Mouse (Mus musculus) Muller cell, postnatal 12 days (primary cell): ENCODE data around the gene Kcnt1.
"Not testable (repeated sequence)": the region's sequence is repeated elsewhere in the genome, so short reads cannot be mapped to it uniquely, and the experiment has no call there.

ENCODE experiments used
- DNase-seq: peaks from one replicate; pipeline ENCODE4 v3.0.0-alpha.2; 2015; ENCODE audit errors: inconsistent ontology term

The Kcnt1 gene

DNA sequence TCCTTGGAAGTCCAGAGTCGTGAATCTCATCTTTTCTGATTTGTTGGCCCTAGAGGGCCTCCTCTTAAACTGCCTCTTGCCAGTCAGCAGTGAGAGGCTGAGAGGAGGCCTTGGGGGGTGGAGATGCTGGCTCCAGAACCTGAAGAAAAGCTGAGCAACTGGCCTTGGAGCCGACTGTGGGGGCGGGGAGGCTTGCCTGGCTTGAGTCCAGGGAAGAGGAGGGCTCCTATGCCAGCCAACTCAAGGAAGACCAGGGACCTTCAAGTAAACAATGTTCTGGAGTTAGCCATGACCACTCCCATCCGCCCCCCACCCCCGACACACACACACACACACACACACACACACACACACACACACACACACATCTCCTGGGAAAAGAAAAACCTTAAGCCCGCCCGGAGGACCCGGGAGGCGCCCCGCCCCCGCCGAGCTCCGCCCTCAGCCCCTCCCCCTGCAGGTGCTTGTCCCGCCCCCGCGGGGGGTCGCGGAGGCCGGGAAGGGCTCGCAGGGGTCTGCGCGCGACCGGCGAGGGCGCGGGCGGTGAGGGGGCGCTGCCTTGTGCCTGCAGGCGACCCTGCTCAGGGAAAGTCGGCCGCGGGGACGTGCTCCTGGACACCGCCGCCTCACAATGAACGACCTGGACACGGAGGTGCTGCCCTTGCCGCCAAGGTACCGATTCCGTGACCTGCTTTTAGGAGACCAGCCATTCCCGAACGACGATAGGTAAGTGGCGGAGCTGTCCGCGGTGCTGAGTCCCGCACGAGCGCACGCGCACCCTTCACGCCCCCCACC is at the start of gene Kcnt1:
Gene Kcnt1 (plus strand): TSS at position 398 of the 795 bp plus-strand sequence.
- DNase-seq = peak; percentile 46

- DNase-seq = not testable (repeated sequence)
These were observed 47.8 kb upstream of the Kcnt1 start, which contains the start of gene Glt6d1 for GRCm38 (mm10) chr2:25815748-25816147. TSS of gene Glt6d1 (minus strand) at chr2:25815848.

GRCm38 (mm10) chr2:25822806-25823205 is 40.7 kb upstream of the Kcnt1 start, which contains the start of gene Lcn9:
TSS of gene Lcn9 (plus strand) at chr2:25823153.
- DNase-seq = peak; percentile 83

- no peak for DNase-seq
These were observed 38.8 kb upstream of the Kcnt1 start for GRCm38 (mm10) chr2:25824751-25825150.

DNA sequence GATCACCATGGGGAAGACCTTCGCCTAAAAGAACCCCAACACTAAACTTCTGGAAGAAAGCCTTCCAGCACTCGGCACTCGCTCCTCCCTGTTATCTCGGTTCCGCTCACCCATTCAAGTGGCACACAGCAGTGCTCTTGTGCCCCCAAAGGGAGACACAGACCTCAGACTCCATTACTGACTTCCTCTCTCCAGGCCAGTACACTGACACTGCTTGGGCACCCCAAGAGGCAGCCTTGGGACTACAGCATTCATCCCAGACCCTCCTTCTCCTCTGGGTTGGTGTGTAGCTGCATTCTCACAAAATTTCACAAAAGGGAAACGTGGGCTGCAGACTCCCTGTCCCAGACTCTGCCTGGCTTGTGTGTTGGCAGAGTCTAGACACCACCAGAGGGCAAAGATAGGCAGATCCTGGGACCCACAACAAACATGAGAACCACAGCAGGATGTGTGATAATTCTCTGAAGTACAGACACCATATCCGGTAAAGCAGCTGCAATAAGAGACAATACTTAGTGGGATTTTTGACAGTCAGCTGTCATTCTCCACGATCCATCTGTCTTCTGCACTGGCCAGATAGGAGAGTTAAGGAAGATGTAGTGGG is 35.1 kb upstream of the Kcnt1 start:
- no peak for DNase-seq

- DNase-seq = no peak
These were observed 32.7 kb upstream of the Kcnt1 start for GRCm38 (mm10) chr2:25830786-25831185.

DNA sequence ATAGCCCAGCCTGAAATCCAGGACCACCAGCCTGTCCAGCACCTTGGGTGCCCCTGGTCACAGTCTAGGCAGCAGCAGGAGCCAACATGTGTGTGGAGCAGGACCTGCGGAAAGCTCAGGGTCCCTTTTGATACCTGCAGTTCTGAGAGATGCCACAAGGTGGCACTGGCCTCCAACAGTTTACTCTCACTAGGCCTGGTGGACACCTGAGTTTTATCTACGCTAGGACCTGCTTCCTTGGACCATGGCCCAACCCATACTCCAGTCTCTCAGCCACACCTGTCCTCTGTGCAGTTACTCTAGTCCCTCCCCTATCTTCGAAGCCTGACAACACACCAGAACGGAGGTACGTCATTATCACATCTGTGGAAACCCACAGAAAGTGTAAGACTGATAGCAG is 27.2 kb upstream of the Kcnt1 start:
- DNase-seq = peak; percentile 42

GRCm38 (mm10) chr2:25842161-25842560 is 21.4 kb upstream of the Kcnt1 start:
- peak; percentile 62 for DNase-seq

GRCm38 (mm10) chr2:25842758-25843157 is 20.8 kb upstream of the Kcnt1 start:
- peak; percentile 51 for DNase-seq

- no peak for DNase-seq
These were observed 19.4 kb upstream of the Kcnt1 start for GRCm38 (mm10) chr2:25844097-25844496.

DNA sequence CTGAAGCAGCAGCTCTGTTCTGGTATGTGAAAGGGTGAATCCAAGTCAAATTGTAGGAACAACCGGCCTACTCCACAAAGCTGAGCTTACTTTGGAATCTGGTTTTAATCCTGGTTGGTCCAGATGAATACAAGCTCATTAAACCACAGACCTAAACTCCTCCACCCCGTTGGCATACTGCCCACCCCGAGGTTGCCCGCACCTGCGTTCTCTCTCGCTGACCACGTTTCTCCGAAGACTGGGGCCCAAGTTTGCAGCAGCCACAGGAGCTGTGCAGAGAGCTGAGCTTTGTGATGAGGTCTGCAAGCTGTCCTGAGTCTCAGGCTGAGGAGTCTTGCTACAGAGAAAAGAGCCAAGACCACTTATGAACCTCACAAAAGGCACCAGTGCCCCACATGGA is 17.0 kb upstream of the Kcnt1 start:
- DNase-seq = peak; percentile 17

GRCm38 (mm10) chr2:25847226-25847625 is 16.3 kb upstream of the Kcnt1 start, which contains the start of gene Sohlh1:
TSS of gene Sohlh1 (minus strand) at chr2:25847248.
- no peak for DNase-seq

DNA sequence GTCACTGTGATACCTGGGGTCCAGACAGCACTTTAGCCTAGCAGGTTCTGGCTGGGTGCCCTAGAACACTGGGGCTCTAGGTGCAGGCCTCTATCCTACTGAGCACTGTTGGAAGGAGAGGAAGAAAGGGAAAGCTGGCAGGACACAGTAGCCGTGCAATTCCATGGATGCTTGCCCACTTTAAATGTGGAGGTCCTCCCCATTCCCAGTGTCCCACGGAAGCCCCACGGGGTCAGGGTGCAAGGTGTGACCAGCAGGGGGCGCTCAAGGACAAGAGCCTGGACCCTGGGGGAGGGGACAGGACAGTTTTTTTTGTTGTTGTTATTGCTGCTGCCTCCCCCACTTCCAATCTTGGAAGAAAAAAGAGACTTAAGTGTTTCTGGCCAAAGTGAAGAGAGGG is 13.2 kb upstream of the Kcnt1 start:
- peak; percentile 10 for DNase-seq

GRCm38 (mm10) chr2:25852626-25853025 is 10.9 kb upstream of the Kcnt1 start:
- DNase-seq = peak; percentile 15

DNA sequence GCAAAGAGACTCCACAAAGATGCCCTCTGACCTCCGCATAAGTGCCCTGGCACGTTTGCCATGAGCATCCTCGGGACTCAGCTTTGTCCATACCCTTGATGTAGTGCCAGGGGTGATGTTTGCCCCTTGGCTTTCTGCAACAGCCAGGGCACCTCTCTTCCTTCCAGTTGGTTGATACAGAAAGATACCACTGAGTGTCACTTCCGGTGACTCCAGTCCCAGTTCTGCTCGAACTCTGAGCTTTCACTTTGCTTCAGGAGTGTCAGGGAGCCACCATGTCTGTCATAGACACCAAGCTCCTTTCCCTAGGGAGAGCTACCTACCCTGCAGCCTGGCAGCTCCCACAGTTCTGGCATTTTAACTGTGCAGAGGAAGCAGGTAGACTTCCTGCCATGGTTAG is 9.5 kb upstream of the Kcnt1 start:
- DNase-seq = no peak

DNA sequence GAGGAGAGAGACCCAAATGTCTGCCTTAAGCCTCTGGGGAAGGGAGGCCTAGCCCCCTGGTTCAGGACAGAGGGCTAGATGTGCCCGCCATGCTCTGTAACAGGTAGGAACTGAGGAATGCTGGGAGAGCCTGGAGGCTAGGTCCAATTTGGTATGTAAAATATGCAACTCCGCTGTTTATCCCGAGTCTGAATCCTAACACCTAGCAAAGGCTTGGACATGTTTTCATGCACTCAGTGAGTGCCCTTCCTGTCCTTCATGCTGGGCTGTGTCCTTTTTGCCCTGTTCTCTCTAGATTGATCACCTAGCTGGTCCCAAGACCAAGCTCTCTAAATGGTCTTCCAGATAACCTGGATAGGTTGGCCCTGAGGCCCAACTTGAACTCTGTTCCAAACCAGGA is 3.6 kb upstream of the Kcnt1 start:
- DNase-seq = no peak

DNA sequence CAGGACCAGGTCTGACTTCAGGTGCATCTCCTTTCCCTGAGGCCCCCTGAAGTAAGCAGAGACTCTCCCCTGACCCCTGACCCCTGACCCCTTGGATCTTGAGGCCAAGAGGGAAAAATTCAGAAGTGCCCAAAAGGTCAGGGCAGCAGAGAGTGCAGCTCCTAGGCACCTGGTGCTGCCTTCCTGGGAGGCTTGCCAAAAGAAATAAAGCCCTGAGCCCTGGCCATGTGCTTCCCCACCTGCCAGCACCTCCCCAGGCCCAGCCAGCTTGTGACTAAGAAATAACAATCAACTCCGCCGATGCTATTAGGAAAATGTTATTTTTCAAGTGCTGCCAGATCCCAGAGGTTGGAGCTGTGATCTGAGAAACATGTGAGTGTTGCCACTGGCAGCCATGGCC is 1.5 kb upstream of the Kcnt1 start:
- no peak for DNase-seq

- no peak for DNase-seq
These were observed 751 bp upstream of the Kcnt1 start for GRCm38 (mm10) chr2:25862696-25863270.

- no peak for DNase-seq
These were observed 696 bp downstream of the Kcnt1 start for GRCm38 (mm10) chr2:25864230-25864629.

DNA sequence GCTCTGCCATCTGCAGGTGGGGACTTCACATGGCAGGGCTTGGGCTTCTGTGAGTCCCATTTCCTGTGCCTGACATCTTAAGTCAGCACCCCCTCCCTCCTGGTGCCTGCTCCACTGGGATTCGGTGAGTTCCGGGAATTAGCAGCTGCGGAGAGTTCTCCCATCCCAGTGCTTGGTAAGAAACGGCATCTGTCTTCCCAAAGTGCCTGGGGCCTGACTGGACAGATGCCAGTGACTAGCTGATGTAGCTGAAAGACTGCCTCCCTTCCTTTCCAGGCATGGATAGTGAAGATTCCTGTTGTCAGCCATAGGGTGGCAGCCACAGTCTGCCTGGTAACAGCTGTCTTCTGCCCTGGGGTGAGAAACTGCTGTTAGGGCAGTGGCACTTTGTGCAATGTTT is 1.9 kb downstream of the Kcnt1 start:
- peak; percentile 47 for DNase-seq

- DNase-seq = no peak
These were observed 3.1 kb downstream of the Kcnt1 start for GRCm38 (mm10) chr2:25866656-25867055.

- no peak for DNase-seq
These were observed 13.8 kb downstream of the Kcnt1 start for GRCm38 (mm10) chr2:25877250-25877735.
